Mouse (Mus musculus) 3T3-L1 (cell line): Measurements from ENCODE around the gene Dlat.
"Not testable (repeated sequence)": the region's sequence is repeated elsewhere in the genome, so short reads cannot be mapped to it uniquely, and the experiment has no call there.

ENCODE experiments used
- DNase-seq: peaks from one replicate; pipeline ENCODE4 v3.0.0-alpha.2; 2015; ENCODE audit warnings: low read depth, low spot score

The Dlat gene

DNA sequence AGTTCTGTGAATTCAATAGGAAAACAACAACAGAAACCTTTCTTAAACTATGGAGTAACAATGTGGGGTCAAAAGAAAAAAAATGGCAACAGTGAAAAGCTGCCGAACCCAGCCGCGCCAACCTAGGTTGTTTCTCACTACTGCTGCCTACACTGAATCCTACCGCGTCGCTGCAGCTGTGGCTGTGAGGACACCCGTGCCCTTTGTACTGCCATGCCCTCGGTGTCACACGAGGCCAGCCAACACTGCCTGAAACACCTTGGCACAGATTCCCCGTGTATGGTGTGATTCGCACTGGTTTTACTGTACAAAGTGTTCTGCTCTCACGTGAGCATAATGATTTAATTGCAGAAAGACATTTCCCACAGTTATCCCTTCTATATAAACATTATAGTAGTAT lies 851 bp upstream of the Dlat start:
- DNase-seq = peak; percentile 6

DNA sequence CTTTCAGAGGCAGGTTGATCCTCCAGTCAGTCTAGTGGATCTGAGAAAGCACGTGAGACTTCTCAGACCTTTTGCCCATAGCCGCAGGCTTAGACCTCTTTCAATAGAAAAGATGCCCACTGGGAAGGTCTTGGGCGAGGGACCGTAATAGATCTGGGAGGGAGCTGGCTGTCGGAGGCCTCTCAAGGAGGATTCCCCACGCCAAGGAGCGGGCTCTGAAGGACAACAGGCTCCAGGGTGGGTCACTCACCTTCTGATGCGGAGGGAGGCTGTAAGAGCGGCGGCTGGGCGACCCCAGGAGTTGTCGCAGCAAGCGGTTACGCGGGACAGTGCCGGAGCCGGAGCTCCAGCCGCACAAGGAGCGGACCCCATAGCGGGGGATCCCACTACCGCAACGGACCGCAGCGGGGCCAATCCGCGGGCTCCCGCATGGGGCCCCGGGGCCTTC lies 615 bp downstream of the Dlat start:
- no peak for DNase-seq

DNA sequence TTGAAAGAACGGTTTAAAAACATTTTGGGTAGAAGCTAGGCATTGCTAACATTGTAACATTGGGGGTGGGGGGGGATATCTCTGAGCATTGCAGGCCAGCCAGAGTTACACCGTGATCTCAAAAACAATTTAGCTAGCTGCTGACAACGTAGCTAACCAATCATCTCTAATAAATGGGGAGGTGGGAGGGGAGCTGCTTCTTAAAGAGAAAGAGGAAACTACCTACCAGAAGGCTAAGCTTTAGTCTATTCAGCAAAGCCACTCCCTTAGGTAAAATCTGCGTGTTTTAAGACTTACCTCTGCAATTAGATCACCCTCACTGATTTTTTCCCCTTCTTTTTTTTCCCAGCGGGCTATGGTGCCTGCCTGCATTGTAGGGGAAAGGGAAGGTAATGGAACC lies 1.2 kb downstream of the Dlat start:
- DNase-seq = peak; percentile 11

DNA sequence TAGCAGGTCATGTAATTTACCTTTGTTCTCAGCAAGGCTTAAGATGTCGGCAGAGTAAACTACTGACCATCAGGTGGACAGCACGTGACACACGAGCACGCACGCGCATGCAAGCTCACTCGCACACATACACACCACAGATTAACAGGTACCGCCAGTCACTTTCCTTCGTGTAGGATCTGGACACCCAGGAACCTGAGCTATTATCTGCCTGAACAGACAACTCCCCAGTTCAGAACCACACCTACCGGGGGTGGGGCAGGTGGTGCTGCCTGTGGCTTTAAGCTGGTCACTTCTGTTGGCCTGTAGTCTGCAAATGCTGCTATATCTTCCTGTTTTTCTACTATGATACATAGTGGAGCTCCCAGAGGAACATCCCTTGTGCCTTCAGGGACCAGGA lies 9.1 kb downstream of the Dlat start:
- no peak for DNase-seq

DNA sequence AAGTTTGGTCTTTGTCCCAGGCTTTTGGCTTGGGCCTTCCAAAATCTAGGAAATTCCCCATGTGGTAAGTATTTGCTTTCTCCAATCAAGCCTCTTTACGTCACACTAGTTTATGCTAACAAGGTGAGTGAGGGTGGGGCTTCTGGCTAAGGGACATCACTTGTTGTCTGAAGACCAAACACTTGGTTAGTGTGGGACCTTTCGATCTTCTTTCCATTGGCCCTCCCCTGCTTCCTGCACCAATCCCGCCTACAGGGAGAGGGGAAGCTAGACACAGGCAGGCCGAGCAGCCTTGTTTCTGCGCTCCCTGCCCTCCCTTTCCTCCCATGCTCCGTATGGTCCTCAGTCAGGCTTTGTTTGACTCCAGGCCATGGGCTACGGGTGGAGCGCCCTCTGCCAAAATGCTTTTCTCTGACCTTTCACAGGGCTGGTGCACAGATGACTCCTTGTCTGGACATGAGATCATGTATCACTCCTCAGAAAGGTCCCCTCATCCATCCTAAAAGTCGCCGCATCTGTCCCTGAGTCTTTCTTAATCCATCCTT lies 12.7 kb downstream of the Dlat start:
- no peak for DNase-seq

DNA sequence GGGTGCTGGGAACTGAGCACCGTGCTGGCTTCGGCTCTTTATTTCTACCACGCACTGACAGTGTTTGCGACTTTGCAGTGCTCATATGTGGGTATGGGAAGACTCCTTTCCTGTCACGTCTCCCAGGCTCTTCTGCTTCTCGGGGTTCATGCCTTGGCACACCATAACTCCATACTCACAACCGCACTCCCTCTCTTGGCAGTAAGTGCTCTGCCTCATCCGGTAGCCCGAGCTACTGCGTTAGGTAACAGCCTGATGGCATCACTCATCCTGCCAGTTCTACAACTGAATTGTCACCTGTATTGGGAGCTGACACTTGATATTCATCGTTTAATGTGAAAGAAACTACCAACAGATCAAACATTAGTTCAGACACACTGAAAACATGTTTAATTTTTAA lies 25.3 kb downstream of the Dlat start:
- no peak for DNase-seq

DNA sequence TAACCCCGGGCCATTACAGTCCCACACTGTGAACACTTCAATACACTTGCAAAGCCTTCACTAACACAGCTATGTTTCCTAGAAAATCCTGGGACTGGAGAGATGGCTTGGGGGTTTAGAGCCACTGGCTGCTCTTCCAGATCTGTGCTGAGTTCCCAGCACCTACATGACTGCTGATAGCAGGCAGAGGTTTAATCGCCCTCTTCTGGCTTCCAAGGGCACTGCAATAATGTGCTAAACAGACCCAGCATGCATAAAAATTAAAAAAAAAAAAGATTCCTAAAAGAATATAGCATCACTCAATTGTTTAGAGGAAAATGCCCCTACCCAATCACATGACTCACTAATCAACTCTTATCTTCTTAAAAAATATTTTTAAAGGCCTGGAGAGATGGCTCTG lies 26.5 kb downstream of the Dlat start:
- DNase-seq = peak; percentile 71

DNA sequence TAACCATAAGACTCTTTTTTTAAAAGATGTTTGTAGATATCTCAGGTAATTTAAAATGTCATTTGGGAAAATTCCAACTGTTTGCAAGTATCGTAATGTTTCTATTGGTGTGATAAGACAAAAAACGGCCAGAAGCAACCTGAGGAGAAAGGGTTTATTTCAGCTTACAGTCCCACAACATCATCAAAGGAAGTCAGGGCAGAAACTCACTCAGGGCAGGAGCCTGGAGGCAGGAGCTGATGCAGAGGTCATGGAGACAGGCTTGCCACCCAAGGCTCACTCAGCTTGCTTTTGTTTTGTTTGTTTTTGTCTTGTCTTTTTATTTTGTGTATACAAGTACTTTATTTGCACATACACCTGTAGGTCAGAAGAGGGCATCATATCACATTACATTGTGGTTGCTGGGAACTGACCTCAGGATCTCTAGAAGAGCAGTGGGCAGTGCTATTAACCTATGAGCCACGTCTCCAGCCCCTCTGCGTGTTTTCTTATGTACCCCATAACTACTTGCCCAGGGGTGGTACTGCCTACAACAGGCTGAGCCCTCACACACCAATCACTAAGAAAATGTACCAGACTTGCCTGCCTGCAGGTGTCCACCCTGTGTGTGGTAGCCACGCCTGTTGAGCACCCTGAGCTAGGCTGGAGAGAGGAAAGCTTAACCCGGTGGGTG lies 27.4 kb downstream of the Dlat start:
- no peak for DNase-seq

DNA sequence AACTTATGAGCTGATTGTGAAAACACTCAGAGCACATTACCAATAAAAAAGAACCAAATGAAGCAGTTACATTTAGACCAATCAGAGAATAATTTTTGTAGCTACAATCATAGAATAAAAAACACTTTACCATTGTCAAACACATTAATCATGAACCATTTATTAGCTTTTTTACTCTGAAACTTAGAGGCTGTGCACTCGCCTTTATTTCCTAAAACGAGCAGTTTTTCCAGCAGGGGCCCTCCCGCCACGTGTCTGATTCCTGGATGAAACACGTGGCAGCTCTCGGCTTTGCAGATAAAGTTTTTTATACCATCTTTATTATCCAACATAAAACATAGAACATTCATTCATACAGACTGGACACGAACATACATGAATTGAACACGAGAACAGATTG lies 28.7 kb downstream of the Dlat start:
- not testable (repeated sequence) for DNase-seq

DNA sequence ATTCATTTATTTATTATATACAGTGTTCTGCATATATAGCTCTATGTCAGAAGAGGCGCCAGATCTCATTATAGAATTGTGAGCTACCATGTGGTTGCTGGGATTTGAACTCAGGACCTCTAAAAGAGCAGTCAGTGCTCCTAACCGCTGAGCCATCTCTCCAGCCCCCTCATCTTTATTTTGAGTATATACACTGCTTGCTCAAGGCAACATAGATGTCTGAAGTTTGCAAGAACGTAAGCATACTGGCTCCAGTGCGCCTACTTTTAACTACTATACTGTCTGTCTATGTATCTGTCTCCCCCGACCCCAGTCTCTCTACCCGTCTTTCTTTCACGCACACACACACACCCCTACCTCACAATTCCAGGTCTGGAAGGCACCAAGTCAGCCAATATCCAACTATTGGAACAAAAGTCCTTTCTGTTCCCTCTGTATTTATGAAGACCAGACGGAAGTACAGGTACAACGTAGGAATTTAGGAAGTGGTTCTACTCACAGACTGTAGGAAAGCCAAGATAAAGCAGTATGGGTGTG lies 41.7 kb downstream of the Dlat start:
- no peak for DNase-seq

DNA sequence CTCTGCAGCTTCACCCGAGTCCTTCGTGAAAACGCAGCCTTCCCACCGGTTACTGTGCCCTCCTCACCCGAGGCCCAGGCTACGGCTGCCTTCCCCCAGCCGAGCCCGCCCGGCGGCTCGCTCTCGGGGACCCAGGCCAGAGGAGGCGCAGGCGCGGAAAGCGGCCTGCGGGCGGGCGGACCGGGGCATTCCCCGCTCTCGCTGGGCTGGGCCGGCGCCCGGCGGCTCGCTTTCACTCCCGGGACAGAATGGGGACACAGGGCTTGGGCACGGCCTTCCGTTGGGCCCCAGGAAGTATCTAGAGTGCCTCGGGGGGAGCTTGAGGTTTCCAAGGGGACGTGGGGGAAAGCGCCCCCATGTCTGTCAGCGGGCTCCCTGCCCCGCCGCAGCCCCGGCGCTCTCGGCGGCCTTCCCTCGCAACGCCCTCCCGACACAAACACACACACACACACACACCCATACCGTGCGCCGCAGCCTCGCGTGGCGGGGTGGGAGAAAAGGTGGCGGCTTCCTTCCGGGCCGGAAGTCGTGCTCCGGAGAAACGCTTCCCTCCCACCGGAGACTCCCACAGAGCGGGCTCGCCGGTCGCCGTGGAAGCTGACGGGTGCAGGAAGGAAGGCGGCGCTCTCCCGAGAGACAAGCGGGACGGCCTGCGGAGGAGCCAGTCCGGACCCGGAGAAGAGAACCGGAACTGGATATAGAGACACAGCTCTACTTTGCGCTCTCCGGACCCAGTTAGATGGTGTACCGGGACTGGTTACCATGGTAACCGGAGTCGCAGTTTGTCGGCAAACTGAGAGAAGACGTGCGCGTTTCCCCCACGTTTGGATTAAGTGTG lies 42.6 kb downstream of the Dlat start, which contains the start of the genes Pih1d2 and Nkapd1:
TSS of gene Pih1d2 (plus strand) at position 556 of the 838 bp plus-strand sequence.
TSS of gene Nkapd1 (minus strand) at position 699 of the 838 bp plus-strand sequence.
- DNase-seq = peak; percentile 94

DNA sequence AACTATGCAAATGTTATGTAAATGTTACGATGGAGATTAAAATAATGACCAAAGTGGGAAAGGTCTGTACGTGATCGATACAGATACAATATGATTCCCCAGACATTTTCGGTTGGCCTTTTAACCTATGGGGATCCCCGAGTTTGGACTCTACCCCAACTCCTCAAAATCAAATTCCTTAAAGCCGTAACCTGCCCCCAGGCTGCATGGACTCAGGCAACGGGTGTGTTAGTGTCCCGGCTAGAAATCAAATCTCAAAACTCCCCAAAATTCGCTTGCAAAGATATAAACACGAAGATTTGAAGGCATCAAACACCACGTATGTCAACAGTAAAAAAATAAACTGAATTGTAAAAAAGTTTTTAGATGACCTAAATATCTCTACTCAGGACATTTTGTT lies 43.4 kb downstream of the Dlat start:
- no peak for DNase-seq

DNA sequence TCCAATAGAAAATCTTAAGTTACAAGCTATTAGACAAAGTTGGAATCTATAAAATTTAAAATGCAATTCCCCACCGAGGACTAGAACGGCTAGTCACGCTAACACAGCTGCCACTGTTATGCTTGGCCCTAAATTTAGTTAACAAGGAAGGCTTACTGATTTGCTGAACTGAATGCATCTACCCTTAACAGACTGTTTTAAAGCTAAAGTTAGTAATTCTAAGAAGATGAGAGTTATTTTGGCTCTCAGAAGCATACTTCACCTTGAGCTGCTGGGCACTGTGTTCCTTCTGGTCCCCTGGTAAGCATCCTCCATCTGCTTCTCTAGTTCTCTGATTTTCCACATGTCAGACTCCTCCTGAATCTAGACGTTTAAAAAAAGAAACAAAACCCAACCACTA lies 47.5 kb downstream of the Dlat start:
- DNase-seq = no peak

DNA sequence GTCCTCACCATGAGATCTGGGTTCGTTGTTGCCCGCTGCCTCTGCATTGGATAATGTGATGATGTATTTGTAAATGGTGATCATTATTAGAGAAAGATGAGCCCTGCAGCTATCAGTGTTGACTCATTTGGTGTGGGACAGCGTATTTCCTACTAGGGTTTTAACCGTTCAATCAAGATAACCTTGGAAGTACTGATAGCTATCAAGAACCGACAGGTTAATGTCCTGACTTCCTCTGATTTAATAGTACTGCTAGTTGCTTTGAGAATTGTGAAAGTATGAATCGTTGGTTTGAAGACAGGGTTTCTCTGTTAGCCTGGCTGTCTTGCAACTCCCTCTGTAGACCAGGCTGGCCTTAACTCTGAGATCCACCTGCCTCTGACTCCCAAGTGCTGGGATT lies 55.2 kb downstream of the Dlat start:
- DNase-seq = peak; percentile 19

DNA sequence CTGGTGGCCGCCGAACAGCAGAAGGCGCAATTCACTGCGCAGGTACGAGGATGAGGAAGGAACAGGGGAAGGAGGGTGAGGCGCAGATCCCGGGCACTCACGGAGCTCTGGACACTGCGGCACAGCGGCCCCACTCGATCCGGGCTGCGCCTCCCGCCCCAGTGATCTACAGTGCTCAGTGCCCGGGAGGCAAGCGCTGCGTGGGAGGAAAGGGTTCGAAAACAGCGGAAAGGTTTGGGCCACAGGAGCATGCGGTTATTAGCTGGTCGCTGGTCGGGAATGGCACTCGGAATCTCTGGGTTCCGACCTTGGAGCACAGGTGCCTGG lies 55.6 kb downstream of the Dlat start:
- DNase-seq = no peak

DNA sequence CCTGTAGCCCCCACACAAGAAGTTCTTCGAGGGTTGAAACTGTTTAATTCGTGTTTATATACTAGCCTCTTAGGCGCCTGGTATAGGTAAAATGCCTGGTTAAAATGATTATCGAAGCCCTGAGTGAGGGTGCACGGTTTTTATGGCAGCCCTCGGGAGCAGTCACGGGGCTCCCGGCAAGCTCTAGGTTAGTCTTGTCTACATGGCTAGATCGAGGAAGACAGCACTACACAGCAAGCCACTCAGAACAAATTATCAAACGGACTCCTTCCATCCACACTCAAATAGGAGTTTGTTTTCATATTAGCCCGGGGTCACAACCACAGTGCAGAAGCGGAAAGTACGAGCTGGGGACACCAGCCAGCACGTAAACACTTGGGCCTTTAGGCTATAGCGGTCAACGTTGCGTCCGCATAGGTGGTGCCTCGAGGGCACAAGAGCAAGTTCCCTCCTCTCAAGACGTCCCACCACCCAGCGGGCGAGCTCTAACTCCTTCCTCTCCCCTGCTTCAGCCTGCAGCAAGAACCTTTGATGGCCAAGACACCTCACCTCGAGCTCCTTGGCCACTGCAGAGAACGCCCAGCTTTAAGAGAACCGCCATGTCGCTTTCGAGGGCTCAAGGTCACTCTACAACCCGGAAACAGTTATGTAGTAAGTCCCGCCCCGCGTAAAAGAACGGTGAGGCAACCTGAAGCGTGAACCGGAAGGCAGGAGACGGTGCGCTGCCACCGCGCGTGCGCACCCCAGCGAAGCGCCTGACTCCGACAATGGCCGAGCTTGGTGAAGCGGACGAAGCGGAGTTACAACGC lies 56.2 kb downstream of the Dlat start, which contains the start of the genes Sdhd and Timm8b:
TSS of gene Sdhd (minus strand) at position 624 of the 809 bp plus-strand sequence.
TSS of gene Timm8b (plus strand) at position 722 of the 809 bp plus-strand sequence.
- peak; percentile 96 for DNase-seq

DNA sequence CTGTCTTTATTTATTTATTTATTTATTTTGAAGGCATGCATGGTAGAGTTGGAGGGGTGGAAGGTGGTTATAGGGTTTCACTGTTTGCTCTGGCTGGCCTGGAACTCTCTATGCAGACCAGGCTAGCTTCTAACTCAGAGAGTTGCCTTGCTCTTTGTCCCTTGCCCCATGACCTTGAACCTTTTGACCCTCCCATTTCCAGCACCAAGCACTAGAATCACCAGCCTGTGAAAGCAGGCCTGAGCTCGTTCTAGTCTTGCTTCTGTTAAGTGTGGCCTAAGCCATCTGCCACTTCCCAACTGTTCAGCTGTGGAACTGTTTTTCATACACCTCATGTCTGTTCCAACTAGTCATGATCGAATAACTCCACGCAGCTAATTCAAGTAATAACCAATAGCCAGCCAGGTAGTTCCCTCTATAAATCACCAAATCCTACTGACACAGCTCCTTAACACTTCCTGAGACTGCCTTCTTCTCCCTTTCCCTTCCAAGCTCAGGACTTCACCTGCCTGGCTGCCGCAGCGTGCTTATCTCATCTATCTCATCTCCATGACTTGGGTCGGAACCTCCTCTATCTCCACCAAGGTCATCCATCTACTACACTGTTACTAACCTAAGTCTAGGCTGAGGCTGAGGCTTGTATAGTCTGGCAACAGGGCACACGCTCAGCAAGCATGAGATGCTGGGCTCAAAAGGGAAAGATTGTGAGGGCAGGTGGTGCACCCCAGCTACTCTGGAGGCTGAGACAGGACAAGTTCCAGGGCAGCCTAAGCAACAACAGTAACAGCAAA lies 57.3 kb downstream of the Dlat start:
- DNase-seq = no peak

DNA sequence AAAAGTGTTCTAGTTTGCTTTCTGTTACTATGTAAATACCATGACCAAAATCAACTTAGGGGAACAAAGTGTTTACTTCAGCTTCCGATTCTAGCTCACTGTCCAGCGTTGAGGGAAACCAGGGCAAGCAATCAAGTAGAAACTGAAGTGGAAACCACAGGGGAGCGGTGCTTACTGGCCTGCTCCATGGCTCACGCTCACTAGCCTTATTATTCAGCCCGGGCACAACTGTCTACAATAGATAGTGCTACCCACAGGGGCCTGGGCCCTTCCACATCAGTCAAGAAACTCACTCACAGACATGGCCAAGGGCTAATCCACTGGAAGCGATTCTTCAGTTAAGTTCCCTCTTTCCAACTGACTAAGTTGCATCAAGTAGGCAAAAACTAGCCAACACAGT lies 58.0 kb downstream of the Dlat start:
- no peak for DNase-seq

DNA sequence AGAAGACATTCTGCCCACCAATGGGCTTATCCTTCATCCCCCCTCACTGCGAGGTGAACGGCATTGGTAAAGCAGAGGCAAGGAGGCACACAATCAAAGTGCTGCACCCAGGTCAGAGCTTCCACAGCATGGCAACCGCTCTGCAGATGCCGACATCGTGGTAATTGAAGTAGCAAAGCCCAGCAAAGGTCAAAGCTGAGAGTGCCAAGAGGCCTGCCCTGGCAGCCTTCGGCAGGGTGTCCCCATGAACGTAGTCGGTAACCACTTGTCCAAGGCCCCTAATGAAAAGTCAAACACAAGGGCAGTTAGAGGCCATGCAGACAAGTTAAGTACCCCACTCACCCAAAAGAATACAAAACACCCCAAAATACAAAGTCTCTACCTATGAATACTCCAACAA lies 62.6 kb downstream of the Dlat start:
- no peak for DNase-seq

DNA sequence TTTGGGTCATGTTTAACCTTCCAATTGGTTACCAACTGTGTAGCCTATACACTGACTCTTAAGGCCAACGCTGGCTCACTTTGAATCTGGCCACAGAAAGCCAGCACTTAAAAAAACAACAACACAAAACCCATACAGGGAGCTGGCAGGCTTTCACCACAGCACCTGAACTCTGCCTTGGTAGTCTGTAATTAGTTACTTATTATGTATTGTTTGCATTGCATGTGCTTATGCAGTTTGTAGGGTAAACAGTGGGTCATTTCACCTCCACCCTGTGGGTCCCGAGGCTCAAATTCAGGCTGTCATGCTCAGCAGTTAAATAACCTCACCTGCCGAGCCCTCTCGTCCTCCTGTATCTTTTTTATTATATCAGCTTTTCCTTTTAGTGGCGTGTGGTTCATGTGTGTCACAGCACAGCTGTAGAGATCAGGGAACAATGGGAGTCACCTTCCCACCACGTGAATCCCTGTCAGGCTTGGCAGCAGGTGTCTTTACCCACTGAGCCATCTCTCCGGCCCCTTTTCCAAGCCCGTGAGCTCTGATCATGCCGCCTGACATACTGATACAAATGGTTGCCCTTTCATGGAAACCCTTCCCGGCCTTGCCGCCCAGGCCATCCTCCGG lies 64.7 kb downstream of the Dlat start:
- no peak for DNase-seq
